Mouse (Mus musculus) left cerebral cortex, adult 11 months (tissue): ENCODE measurements around the gene Pde11a.

ENCODE experiments used
- DNase-seq: peaks from one replicate; pipeline ENCODE4 v3.0.0; 2022; ENCODE audit warnings: low spot score

Gene Pde11a

DNA sequence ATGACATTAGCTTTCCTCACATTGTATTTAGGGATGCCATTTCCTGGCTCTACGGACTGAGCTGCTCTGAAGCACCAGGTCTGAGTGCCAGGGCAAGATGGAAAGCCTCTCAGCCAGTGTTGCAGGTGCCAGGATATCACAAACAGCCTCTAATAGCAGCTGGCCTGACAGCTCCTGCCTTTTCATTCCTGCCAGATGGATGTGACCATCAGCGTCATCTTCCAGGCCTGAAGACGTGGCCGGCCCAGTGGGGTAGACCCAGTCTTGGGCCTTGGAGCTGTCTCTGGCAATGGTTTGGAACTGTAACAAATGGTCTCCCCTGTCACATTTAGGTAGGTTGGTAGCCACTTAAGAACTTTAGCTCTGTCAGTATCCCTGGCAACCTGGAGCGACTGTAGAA, 385.3 kb downstream of the Pde11a start:
- DNase-seq: no peak

- no peak for DNase-seq
Observed at GRCm38 (mm10) chr2:75950685-75951084, 387.9 kb downstream of the Pde11a start.
